9 mouse cellular contexts compared by ENCODE assay signal in genomic region chr17:35168541-35169207, GRCm38 (mm10). TPM values are rescaled to one million over a fixed set of nuclear protein-coding genes. Genes with fewer than 3 reads are reported as not detected.
DNase-seq lines count a peak whose midpoint lies in the region; ATAC-seq and TF ChIP-seq lines count a peak whose summit lies in the region.
"Had no signal": no experiment of that assay in that cellular context is flagged by ENCODE, and none has a peak within 500 bp of the region (broad histone marks: within the 10 kb centered on the region; RNA-seq: fewer than 3 reads in every experiment).

No protein-coding gene starts in this region.

- intact Hi-C loops in left cerebral cortex, postnatal 4 days (cut with DNase I): loop anchor here (5.0 kb wide), 1 partner anchor 64 kb away; the partner anchor contains the start of gene Atp6v1g2

- H3K36me3 ChIP-seq in lung, embryonic 14.5 days (ENCODE audit: insufficient read depth): no peaks in the 10 kb centered on the region
- H3K36me3 ChIP-seq in forebrain, postnatal 0 days (ENCODE audit: insufficient read depth): no peaks in the 10 kb centered on the region
- H3K36me3 ChIP-seq in splenic B cell, adult 2 months (ENCODE audit: control insufficient read depth, insufficient read depth, low read length, poor library complexity, severe bottlenecking): no peaks in the 10 kb centered on the region
- H3K36me3 ChIP-seq: lung, embryonic 15.5 days had no signal

- ATAC-seq in lung, embryonic 14.5 days (ENCODE audit: insufficient read depth): no peak
- ATAC-seq in forebrain, postnatal 0 days: no peak

- H3K9ac ChIP-seq in lung, embryonic 14.5 days: no peak overlapping the region
- no peak overlapping the region for H3K9ac ChIP-seq in forebrain, postnatal 0 days
- H3K9ac ChIP-seq: lung, embryonic 15.5 days had no signal

- peaks cover 7% of the 10 kb centered on the region; the same call in 1 of the 2 replicates for H3K4me1 ChIP-seq in lung, embryonic 14.5 days (ENCODE audit: insufficient read depth)
- peaks cover 8% of the 10 kb centered on the region for H3K4me1 ChIP-seq in forebrain, postnatal 0 days (ENCODE audit: insufficient read depth)

- H3K27me3 ChIP-seq in lung, embryonic 14.5 days (ENCODE audit: insufficient read depth, low read length): no peaks in the 10 kb centered on the region
- no peaks in the 10 kb centered on the region for H3K27me3 ChIP-seq in forebrain, postnatal 0 days (ENCODE audit: insufficient read depth, low read length)
- H3K27me3 ChIP-seq in splenic B cell, adult 2 months (ENCODE audit: control insufficient read depth, insufficient read depth, low read length, poor library complexity, severe bottlenecking): no peaks in the 10 kb centered on the region
- H3K27me3 ChIP-seq: lung, embryonic 15.5 days had no signal

- peak; percentile 71 for DNase-seq in cerebellum, adult 9-10 months
- no peak for DNase-seq in cerebellum, postnatal 25 days
- DNase-seq in lung, embryonic 14.5 days: peak; percentile 92
- no peak for DNase-seq in lung, adult 18-20 months
- DNase-seq in forebrain, postnatal 0 days: peak; percentile 83
- peak; percentile 89 for DNase-seq in splenic B cell, adult 2 months (ENCODE audit: low read depth, low spot score)
- DNase-seq in adrenal gland, adult 18-20 months (ENCODE audit: low spot score in 2 of 2): no peak
- DNase-seq in left cerebral cortex, postnatal 4 days: no peak

- WGBS in lung, embryonic 14.5 days: 10% methylated on average over 4 of the region's 4 CpGs
- 22% methylated on average over 4 of the region's 4 CpGs for WGBS in forebrain, postnatal 0 days

- H3K4me2 ChIP-seq in lung, embryonic 14.5 days: no peak overlapping the region
- no peak overlapping the region for H3K4me2 ChIP-seq in forebrain, postnatal 0 days (ENCODE audit: low read depth)
- H3K4me2 ChIP-seq: lung, embryonic 15.5 days had no signal

- H3K4me3 ChIP-seq in lung, embryonic 14.5 days (ENCODE audit: low read depth, low read length): no peak overlapping the region
- H3K4me3 ChIP-seq in forebrain, postnatal 0 days (ENCODE audit: low read depth, low read length): no peak overlapping the region
- H3K4me3 ChIP-seq: lung, embryonic 15.5 days had no signal

- H3K9me3 ChIP-seq in lung, embryonic 14.5 days (ENCODE audit: low read depth, low read length): no peaks in the 10 kb centered on the region
- no peaks in the 10 kb centered on the region for H3K9me3 ChIP-seq in forebrain, postnatal 0 days (ENCODE audit: low read length)
- H3K9me3 ChIP-seq: lung, embryonic 15.5 days had no signal

- no peak overlapping the region for H3K27ac ChIP-seq in lung, embryonic 14.5 days (ENCODE audit: low read depth)
- peak overlapping the region; percentile 9; the same call in 1 of the 2 replicates for H3K27ac ChIP-seq in forebrain, postnatal 0 days (ENCODE audit: low read depth, low read length)
- H3K27ac ChIP-seq: lung, embryonic 15.5 days had no signal

- TF ChIP-seq CTCF in lung, embryonic 14.5 days (IDR thresholded peaks at IDR 0.05; ENCODE audit: low read depth): peak; percentile 74
- TF ChIP-seq CTCF in forebrain, postnatal 0 days (IDR thresholded peaks at IDR 0.05; ENCODE audit: low read depth): peak; percentile 78

RNA-seq across cellular contexts. Expression of gene Prrc2a, which starts 4.0 kb away (rescaled TPM):
- 210 and 238 TPM in 2 replicates for polyA plus RNA-seq in lung, embryonic 14.5 days (2014; fragmentation: Nextera tagmentation; extraction: Ambion mirVana)
- 112 and 155 TPM in 2 replicates for total RNA-seq in forebrain, postnatal 0 days (2014; rRNA removed)
- 56.7 and 85.3 TPM in 2 replicates for polyA plus RNA-seq in forebrain, postnatal 0 days (2015; fragmentation: Nextera tagmentation; extraction: Ambion mirVana)
- 100 to 1,000 TPM; 214 to 251 TPM for total RNA-seq in adrenal gland, adult 18-20 months (2021)
- total RNA-seq in left cerebral cortex, postnatal 4 days (2021): 100 to 1,000 TPM; 311 to 315 TPM

RNA-seq across cellular contexts. Expression of gene Aif1, which starts 7.2 kb away (rescaled TPM):
- polyA plus RNA-seq in lung, embryonic 14.5 days (2014; fragmentation: Nextera tagmentation; extraction: Ambion mirVana): 6.0 and 11.9 TPM in 2 replicates
- total RNA-seq in forebrain, postnatal 0 days (2014; rRNA removed): 1.9 and 3.6 TPM in 2 replicates
- polyA plus RNA-seq in forebrain, postnatal 0 days (2015; fragmentation: Nextera tagmentation; extraction: Ambion mirVana): 8.4 and 10.0 TPM in 2 replicates
- total RNA-seq in adrenal gland, adult 18-20 months (2021): 10 to 100 TPM in 1 of 2 experiments, 1 to 10 TPM in 1; 6.1 to 11.2 TPM
- total RNA-seq in left cerebral cortex, postnatal 4 days (2021): 1 to 10 TPM; 2.5 to 3.6 TPM

RNA-seq across cellular contexts. Expression of gene Lst1, which starts 19.6 kb away (rescaled TPM):
- polyA plus RNA-seq in lung, embryonic 14.5 days (2014; fragmentation: Nextera tagmentation; extraction: Ambion mirVana): 11.6 and 14.1 TPM in 2 replicates
- 15.7 and 17.4 TPM in 2 replicates for total RNA-seq in forebrain, postnatal 0 days (2014; rRNA removed)
- polyA plus RNA-seq in forebrain, postnatal 0 days (2015; fragmentation: Nextera tagmentation; extraction: Ambion mirVana): 11.4 and 12.7 TPM in 2 replicates
- 1 to 10 TPM; 3.5 to 4.1 TPM for total RNA-seq in adrenal gland, adult 18-20 months (2021)
- total RNA-seq in left cerebral cortex, postnatal 4 days (2021): 10 to 100 TPM; 12.3 to 17.6 TPM

RNA-seq across cellular contexts. Expression of gene Ltb, which starts 25.6 kb away (rescaled TPM):
- polyA plus RNA-seq in lung, embryonic 14.5 days (2014; fragmentation: Nextera tagmentation; extraction: Ambion mirVana): 0.43 TPM in 1 of 2 replicates, not detected in the other
- total RNA-seq in forebrain, postnatal 0 days (2014; rRNA removed): 0.76 and 1.1 TPM in 2 replicates
- polyA plus RNA-seq in forebrain, postnatal 0 days (2015; fragmentation: Nextera tagmentation; extraction: Ambion mirVana): 0.64 and 1.1 TPM in 2 replicates
- total RNA-seq in adrenal gland, adult 18-20 months (2021): 1 to 10 TPM; 2.0 to 6.5 TPM
- under 1 TPM; 0.77 to 0.88 TPM for total RNA-seq in left cerebral cortex, postnatal 4 days (2021)

RNA-seq across cellular contexts. Expression of gene Tnf, which starts 33.1 kb away (rescaled TPM):
- polyA plus RNA-seq in lung, embryonic 14.5 days (2014; fragmentation: Nextera tagmentation; extraction: Ambion mirVana): 0.12 and 0.21 TPM in 2 replicates
- total RNA-seq in forebrain, postnatal 0 days (2014; rRNA removed): 0.71 TPM in 1 of 2 replicates, not detected in the other
- 0.09 TPM in 1 of 2 replicates, not detected in the other for polyA plus RNA-seq in forebrain, postnatal 0 days (2015; fragmentation: Nextera tagmentation; extraction: Ambion mirVana)
- total RNA-seq in adrenal gland, adult 18-20 months (2021): under 1 TPM; 0.36 to 0.83 TPM
- under 1 TPM in 1 of 2 experiments, not detected in 1; 0.52 TPM for total RNA-seq in left cerebral cortex, postnatal 4 days (2021)
- polyA plus RNA-seq: lung, embryonic 15.5 days had no signal

Comparison
In these comparisons a context has a peak if more than half of its experiments do, and no peak if none do; other contexts are left out.
1. DNase-seq: peak in cerebellum, adult 9-10 months (single experiment), lung, embryonic 14.5 days (single experiment), forebrain, postnatal 0 days (single experiment) and splenic B cell, adult 2 months (single experiment); none in cerebellum, postnatal 25 days (0 of 2), lung, adult 18-20 months (0 of 2), adrenal gland, adult 18-20 months (0 of 2) and left cerebral cortex, postnatal 4 days (single experiment).